Mouse (Mus musculus): ENCODE data around the gene Scml4.

DNA sequence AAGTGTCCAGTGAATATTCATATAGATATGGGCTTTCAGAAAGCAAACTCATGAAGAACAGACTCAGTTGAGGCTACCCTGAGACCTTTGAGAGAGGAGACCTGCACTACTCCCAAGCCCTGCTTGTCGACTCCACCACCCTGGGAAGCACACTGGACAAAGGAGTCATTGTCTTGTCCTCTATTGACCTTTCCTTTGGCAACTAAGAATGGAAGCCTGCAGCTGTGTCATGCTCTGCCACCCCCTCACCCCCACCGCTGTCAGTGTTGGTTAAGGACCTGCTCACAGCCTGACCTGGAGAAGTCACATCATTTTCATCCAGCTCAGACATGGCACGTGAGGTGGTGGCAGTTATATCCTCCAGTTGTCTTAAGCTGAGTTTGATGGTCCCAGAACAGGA, 34.1 kb downstream of the Scml4 start:
- 0 out of 2 replicates have a peak, but pooled peaks have one; percentile 49 for TF ChIP-seq EP300 (IDR thresholded peaks at IDR 0.05; ENCODE audit: insufficient read depth, low read depth, low read length)
- no peak for TF ChIP-seq CTCF (IDR thresholded peaks at IDR 0.05)
- no peak for TF ChIP-seq POLR2A (IDR thresholded peaks at IDR 0.05; ENCODE audit: insufficient read depth, low read depth, low read length)
